ENCODE assay signal across 11 mouse cellular contexts in the genomic region with DNA sequence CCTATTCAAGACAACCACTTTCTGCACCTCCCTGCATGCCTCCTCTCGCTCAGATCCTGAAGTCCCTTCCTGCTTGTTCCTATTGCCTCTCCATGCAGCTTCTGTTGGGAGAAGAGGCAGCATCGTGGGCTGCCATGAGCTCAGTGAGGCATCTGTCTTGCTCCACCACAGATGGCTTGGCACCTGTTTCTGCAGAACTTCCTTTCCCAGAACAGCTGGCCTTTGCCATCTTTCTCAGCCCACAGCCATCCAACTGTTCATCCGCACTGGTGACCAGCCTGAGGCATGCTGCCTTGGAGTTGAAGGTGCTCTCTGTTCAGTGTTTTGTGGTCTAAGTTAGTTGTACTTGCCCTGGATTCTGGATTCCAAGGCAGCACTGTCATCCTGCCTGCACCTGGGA.
DNase-seq lines count a peak whose midpoint lies in the region; ATAC-seq and TF ChIP-seq lines count a peak whose summit lies in the region.
"Had no signal": no experiment of that assay in that cellular context is flagged by ENCODE, and none has a peak within 500 bp of the region (broad histone marks: within the 10 kb centered on the region; RNA-seq: fewer than 3 reads in every experiment).

No protein-coding gene starts in this region.

- peaks cover 36% of the 10 kb centered on the region for H3K4me1 ChIP-seq in forebrain, embryonic 15.5 days
- H3K4me1 ChIP-seq in forebrain, embryonic 11.5 days (replicated peaks; ENCODE audit: control insufficient read depth, insufficient read depth, low read length) = no peaks in the 10 kb centered on the region
- H3K4me1 ChIP-seq in forebrain, postnatal 0 days (ENCODE audit: insufficient read depth) = 0 out of 2 replicates have a peak, but pooled peaks cover 5% of the 10 kb centered on the region

- H3K27me3 ChIP-seq in forebrain, embryonic 15.5 days = no peaks in the 10 kb centered on the region
- no peaks in the 10 kb centered on the region for H3K27me3 ChIP-seq in forebrain, embryonic 11.5 days (ENCODE audit: control insufficient read depth, insufficient read depth, low read length)
- no peaks in the 10 kb centered on the region for H3K27me3 ChIP-seq in forebrain, postnatal 0 days (ENCODE audit: insufficient read depth, low read length)
- H3K27me3 ChIP-seq: neural tube, embryonic 13.5 days had no signal

- H3K9ac ChIP-seq in forebrain, embryonic 15.5 days (replicated peaks) = no peak overlapping the region
- H3K9ac ChIP-seq in forebrain, embryonic 11.5 days (ENCODE audit: low read length) = no peak overlapping the region
- no peak overlapping the region for H3K9ac ChIP-seq in forebrain, postnatal 0 days
- H3K9ac ChIP-seq: neural tube, embryonic 13.5 days had no signal

- H3K4me2 ChIP-seq in forebrain, embryonic 15.5 days (replicated peaks) = no peak overlapping the region
- H3K4me2 ChIP-seq in forebrain, embryonic 11.5 days (ENCODE audit: low read depth, low read length, severe bottlenecking) = no peak overlapping the region
- H3K4me2 ChIP-seq in forebrain, postnatal 0 days (ENCODE audit: low read depth) = no peak overlapping the region
- H3K4me2 ChIP-seq: heart, embryonic 11.5 days; neural tube, embryonic 13.5 days had no signal

- no peak overlapping the region for H3K4me3 ChIP-seq in forebrain, embryonic 15.5 days
- H3K4me3 ChIP-seq in forebrain, embryonic 11.5 days (ENCODE audit: low read depth, low read length) = no peak overlapping the region
- H3K4me3 ChIP-seq in forebrain, postnatal 0 days (ENCODE audit: low read depth, low read length) = no peak overlapping the region
- H3K4me3 ChIP-seq: neural tube, embryonic 13.5 days had no signal

- H3K27ac ChIP-seq in forebrain, embryonic 15.5 days (replicated peaks) = peak overlapping the region; percentile 64
- no peak overlapping the region for H3K27ac ChIP-seq in forebrain, embryonic 11.5 days (ENCODE audit: low read depth, low read length)
- H3K27ac ChIP-seq in forebrain, postnatal 0 days (ENCODE audit: low read depth, low read length) = no peak overlapping the region
- H3K27ac ChIP-seq: neural tube, embryonic 13.5 days had no signal

- WGBS in forebrain, embryonic 15.5 days = 63% methylated on average over 3 of the region's 3 CpGs
- 89% methylated on average over 3 of the region's 3 CpGs for WGBS in forebrain, embryonic 11.5 days
- 53% methylated on average over 3 of the region's 3 CpGs for whole genome bisulfite sequencing in forebrain, postnatal 0 days

- TF ChIP-seq CTCF in forebrain, postnatal 0 days (IDR thresholded peaks at IDR 0.05; ENCODE audit: low read depth) = no peak

- no peaks in the 10 kb centered on the region for H3K9me3 ChIP-seq in forebrain, embryonic 15.5 days
- no peaks in the 10 kb centered on the region for H3K9me3 ChIP-seq in forebrain, embryonic 11.5 days (ENCODE audit: control insufficient read depth, low read length)
- H3K9me3 ChIP-seq in forebrain, postnatal 0 days (ENCODE audit: low read length) = no peaks in the 10 kb centered on the region
- H3K9me3 ChIP-seq: neural tube, embryonic 13.5 days had no signal

- peak; percentile 51; the same call in 1 of the 2 replicates for ATAC-seq in forebrain, embryonic 15.5 days (replicated peaks)
- ATAC-seq in forebrain, embryonic 11.5 days (replicated peaks; ENCODE audit: low FRiP score) = no peak
- no peak for ATAC-seq in forebrain, postnatal 0 days
- ATAC-seq: intestine, postnatal 0 days had no signal

- DNase-seq in forebrain, embryonic 11.5 days (ENCODE audit: low spot score) = no peak
- DNase-seq in forebrain, postnatal 0 days = peak; percentile 75
- DNase-seq in layer of hippocampus, postnatal 25 days (ENCODE audit: extremely low spot score in 1 of 2, low spot score in 1 of 2) = peak; percentile 56 to 66
- peak; percentile 65 to 74 for DNase-seq in right cerebral cortex, adult 2 months (ENCODE audit: low spot score in 2 of 2)
- DNase-seq in spleen, postnatal 10 days (ENCODE audit: low spot score in 2 of 2) = no peak
- DNase-seq in lung, postnatal 36 days = no peak
- no peak for DNase-seq in heart, adult 8-10 months (ENCODE audit: low spot score)

- H3K36me3 ChIP-seq in forebrain, embryonic 15.5 days = no peaks in the 10 kb centered on the region
- no peaks in the 10 kb centered on the region for H3K36me3 ChIP-seq in forebrain, embryonic 11.5 days (ENCODE audit: control insufficient read depth, insufficient read depth, low read length)
- no peaks in the 10 kb centered on the region for H3K36me3 ChIP-seq in forebrain, postnatal 0 days (ENCODE audit: insufficient read depth)
- H3K36me3 ChIP-seq: neural tube, embryonic 13.5 days had no signal

Comparison
In these comparisons a context has a peak if more than half of its experiments do, and no peak if none do; other contexts are left out.
1. DNase-seq: peak in forebrain, postnatal 0 days (single experiment), layer of hippocampus, postnatal 25 days (2 of 2) and right cerebral cortex, adult 2 months (2 of 2); none in forebrain, embryonic 11.5 days (single experiment), spleen, postnatal 10 days (0 of 2), lung, postnatal 36 days (single experiment) and heart, adult 8-10 months (single experiment).